Mouse (Mus musculus): ENCODE data around the gene Smyd3.
"Not testable (repeated sequence)": the region's sequence is repeated elsewhere in the genome, so short reads cannot be mapped to it uniquely, and the experiment has no call there.

Smyd3 gene

DNA sequence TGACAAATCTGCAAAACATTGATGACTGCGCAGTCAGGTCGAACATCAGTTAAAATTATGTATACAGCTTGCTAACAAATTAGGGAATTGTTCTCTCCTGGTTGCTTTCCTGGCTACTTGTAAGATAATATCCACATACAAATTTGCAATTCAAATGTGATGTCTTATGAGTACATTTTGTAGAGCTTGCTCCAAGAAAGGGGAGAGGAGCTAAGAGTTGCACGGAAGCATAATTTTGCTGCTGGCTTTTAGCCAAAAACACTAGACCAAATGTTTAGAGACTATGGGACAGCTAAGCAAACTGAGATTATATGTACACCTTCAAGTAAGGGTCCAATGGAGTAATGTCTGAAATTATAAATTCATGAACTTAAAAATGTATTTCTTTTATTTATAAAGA lies 146.7 kb downstream of the Smyd3 start:
- DNase-seq: no peak

DNA sequence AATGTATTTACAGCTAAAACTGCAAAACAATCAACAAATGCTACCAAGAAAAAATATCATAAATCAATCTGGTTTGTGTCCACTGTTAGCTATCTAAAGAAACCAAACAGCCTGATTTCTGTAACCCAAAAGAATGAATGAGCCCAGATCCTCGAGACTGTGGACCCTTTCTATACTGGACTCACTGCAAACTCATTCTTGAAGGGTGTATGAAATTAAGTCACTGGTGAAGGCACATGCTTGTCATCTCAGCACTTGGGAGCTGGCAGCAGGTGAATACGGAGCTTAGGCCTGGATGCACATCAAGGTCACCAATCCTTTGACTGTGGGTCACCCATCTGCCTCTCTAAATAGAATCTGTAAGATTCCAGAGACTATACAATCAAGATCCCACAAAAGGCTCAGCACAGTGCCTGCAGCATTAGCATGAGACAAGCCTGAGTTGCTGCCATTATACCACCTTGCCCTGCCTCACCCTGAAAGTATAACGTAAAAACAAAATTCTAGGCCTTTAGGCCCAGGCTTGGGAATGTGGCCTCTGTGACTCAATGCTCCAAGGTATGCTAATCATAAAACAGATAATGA lies 149.3 kb downstream of the Smyd3 start:
- DNase-seq: no peak

DNA sequence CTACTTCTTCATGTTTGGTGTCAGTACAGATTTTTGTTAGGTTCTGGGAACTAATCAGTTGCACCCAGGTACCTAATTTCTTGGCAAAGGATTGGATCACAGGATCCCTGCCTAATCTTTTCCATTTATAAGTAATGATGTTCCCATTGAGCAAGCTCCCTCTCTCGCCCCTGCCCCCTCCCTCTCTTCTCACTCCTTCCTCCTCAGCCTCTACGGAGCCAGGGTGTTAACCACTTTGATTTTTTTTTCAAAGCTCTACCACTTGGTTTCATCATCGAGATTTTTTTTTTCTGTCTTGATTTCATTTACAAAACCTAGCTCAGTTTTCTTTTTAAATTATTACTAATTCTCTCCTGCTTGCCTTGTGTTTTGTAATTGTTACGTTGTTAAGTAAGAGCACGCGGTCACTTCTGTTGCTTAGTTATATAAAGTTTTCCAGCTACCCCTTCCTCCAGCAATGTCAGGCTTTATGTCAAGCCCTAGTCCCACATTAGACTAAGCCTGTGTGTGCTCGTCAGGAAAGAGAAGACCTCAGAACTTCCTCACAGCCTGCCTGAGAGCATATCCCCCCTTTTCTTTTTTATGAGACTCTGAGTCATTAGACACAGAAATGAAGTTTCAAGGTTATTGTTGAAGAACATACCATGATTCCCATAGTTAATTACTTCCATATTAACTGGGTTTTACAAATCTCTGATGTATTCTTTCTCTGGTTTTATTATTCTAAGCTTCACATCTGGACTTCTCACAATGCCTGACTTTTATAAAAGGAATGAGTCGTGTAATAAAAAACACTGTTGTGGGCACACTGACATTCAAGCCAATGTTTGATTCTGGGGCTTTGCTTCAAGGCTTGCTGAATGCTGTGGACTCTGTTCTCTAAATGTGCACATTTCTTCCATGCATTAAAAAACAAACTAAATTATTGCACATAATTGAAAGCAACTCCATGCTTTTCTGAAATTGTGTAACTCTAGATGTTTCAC lies 156.1 kb downstream of the Smyd3 start:
- no peak for DNase-seq

DNA sequence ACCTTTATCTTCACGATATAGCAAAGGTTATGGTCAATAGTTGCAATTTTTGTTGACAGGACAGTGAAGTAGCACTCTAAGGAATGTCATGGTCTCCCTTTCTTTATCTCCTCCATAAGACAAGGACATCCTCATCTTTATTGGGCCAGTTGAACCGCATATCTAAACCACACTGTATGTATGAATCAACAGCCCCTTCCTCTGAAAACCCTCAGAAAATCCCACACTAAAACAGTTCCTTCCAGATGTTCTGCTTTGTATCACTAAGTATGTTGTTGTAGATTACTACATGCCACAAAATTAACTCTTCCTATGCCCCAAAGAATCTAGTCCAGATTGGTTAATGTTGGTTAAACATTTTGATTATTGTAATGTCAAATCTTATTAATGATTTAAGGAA lies 160.7 kb downstream of the Smyd3 start:
- DNase-seq: no peak

DNA sequence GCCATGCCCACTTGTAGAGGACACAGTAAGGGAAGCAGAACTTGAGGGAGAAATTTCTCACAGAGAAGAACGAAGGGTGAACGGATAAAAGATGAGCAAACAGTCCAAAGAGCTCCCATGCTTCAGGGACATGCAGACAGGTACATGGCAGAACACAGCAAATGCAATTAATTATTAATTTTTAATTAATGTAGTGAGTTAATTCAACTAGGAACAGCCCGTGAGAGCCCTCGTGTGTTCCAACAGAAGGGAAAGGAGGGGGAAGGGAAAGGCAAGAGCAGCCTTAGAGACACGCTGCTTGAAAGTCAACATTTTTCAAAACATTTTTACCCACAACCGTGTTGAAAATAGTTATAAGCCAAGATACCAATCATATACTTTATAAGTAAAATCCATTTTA lies 163.6 kb downstream of the Smyd3 start:
- DNase-seq: no peak

GRCm38 (mm10) chr1:179345318-179345925 lies 172.4 kb downstream of the Smyd3 start:
- DNase-seq: no peak

- DNase-seq: no peak
These were observed 174.4 kb downstream of the Smyd3 start for GRCm38 (mm10) chr1:179343426-179343825.

DNA sequence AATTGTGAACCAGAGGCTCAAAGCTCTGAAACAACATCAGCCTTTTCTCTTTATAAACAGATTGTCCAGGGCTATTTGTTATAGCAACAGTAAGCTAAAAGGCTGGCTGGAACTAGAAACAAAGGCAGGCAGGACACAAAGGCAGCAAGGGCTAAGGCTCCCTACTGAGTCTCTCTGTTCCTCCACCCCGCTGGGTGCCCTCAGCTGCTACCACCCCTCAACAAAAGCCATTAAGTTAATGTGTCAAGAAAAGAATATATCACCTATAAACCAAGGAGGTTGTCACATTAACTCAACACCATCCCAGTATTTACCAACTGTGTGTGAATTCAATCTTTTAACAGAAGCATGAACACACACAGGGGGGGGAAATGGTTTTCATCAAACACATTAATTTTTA lies 176.3 kb downstream of the Smyd3 start:
- no peak for DNase-seq

DNA sequence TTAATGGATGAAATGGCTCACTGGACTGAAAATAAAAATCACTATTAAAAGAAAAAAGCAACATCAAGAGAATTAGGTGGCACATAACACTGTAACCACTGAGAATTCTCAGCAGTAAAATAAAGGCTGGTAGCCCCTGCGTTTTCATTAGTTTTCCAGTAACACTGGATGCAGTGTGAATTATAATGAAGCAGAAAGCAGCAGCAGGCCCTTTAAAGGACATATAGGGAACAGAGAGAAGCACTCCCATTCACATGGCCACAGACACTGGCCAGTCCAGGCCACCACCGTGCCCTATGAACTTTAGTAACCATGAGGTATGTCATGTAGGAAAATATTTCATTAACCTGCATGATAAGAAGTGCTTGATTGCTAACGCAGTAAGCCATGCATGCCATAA lies 178.8 kb downstream of the Smyd3 start:
- DNase-seq: no peak

- no peak for DNase-seq
These were observed 180.3 kb downstream of the Smyd3 start for GRCm38 (mm10) chr1:179337529-179337928.

DNA sequence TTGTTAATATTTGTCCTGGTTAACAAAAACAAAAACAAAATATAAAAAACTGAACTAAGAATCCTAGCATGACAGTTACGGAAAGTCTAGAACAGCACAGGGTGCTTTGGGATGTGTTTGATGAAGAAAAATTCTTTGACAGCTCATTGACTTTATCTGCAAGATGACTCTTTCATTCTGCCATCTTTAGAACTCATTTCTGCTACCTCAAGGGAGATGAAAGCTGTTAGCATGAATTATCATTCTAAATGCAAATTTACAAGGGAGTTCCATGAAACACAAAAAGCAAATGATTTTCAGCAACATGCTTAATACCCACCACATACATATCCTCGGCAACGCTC lies 190.9 kb downstream of the Smyd3 start:
- DNase-seq: no peak

DNA sequence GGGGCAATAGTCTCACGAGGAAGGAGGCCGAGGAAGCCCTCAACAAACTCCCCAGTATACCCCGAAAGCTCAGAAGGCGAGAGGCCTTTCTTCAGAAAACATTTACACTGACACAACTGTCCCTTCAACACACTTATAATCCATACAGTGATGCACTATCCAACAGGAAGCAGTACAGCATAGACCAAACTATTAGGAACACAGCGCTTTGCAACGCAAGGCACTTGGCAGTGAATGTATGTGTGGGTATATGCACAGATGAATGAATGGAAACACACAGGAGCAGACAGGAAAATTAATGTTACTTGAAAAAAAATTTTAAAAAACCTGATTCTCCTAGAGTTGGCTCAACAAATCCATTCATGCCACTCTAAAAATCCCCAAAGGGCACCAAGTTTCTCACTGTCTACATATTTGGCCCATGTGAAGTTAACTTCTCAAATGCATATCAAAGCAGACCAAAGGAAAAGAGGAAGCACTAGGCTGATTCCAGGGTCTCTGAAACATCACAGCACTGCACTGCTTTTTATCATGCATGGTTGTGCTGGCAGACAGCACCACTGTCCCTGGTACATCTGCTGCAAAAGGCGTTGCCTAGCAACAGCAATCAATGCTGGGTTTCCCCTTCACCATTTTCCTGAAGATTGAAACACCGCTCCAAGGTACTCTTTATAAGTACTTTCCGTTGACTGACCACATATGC lies 191.4 kb downstream of the Smyd3 start:
- DNase-seq: no peak

DNA sequence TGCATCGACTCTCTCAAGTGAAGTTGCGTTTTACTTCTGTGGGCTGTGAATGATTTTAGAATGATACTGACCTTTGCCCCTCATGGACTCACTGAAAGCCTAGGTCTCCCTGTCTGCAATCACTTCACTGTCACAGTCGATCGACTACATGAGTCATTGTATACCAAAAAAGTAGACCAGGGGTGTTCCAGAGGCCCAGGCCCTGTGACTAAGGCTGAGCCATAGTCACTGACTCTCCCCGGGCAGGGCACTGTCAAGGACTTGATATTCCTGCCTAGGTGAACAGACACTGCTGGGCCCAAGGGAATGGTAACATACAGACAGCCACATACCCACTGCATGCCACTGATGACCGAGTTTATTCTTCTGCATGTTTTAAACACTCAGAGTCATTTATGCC lies 193.6 kb downstream of the Smyd3 start:
- DNase-seq: no peak

DNA sequence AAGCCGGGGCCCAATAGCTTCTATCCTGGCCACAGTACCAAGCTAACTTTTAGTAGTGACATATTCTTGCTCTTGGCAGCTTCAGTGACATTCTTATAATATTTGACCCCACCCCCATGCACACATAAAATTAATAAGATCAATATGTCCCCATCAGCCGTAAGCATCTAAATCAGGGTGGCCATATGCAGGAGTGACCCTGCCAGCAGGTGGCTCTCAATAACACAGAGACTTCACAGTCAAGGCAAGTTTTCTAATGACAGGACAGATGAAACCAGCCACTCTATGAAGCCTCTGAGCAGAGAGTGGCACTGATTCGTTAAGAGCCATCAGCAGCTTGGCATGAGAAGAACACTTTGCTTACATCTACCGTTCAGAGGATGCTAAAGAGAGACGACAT lies 204.2 kb downstream of the Smyd3 start:
- DNase-seq: no peak

DNA sequence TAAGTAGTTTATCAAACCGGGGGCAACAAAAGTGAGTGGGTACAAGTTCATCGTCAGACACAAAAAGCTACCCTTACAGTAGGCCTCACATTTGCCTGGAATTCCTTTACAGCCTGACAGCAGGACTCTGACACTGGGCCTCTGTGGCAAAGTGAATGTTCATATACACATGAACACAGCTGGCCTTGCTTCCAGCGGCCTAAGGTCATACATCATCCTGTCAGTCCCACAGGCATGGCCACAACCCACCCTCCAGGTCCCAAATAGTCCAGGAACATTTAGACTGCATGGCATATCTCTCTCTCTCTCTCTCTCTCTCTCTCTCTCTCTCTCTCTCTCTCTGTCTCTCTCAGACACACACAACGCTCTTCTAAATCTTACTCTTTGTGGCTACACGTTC lies 208.4 kb downstream of the Smyd3 start:
- no peak for DNase-seq

DNA sequence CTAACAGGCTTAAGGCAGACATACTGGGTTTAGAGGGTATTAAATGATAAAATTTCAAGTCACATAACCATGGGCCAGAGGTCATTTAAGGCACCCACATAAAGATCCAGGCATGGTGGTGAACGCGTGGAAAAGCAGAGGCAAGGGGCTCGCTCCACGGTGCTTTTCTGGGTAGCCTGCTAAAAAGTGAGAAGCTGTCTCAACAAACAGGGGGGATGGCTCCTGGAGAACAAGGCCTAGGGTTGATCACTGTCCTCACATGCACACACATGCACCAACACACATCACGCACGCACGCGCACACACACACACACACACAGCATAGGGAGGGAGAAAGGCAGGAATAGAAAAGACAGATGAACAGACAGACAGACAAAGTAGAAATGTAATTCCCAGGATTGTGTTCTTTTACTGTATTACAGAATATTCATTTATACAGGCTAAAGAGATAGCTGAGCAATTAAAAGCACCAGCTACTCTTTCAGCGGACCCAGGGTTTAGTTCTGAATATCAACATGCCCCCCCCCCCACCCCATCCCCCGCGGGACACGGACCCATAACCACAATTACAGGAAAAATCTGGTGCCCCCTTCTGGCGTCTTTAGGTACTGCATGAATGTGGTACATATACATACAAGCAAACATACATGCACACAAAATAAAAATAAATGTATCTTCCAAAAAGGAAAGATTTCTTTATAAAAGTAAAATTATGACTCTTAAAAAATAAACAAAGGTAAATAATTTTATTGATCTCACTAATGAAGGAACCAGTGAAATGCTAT lies 215.2 kb downstream of the Smyd3 start:
- DNase-seq: peak; percentile 22

DNA sequence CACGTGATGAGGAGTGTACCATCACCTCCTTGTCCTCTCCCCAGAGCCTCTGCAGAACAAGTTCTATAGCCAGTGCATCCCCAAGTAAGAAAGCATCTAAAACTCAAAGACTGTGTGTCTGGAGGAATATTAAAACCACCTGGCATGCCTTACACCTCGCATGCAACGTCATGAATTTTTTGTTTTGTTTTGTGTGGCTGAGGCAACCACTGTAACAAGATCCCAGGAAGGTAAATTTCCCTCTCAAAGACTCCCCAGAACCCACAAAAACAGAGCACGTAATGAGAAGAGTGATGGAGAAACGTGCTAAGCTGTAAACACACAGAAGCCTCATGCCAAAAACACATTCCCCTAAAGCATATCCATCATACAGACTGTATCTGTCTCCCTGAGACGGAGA lies 222.2 kb downstream of the Smyd3 start:
- no peak for DNase-seq

- no peak for DNase-seq
These were observed 224.0 kb downstream of the Smyd3 start for GRCm38 (mm10) chr1:179293772-179294353.

- not testable (repeated sequence) for DNase-seq
These were observed 227.7 kb downstream of the Smyd3 start for GRCm38 (mm10) chr1:179290181-179290580.

- no peak for DNase-seq
These were observed 228.1 kb downstream of the Smyd3 start for GRCm38 (mm10) chr1:179289744-179290143.

DNA sequence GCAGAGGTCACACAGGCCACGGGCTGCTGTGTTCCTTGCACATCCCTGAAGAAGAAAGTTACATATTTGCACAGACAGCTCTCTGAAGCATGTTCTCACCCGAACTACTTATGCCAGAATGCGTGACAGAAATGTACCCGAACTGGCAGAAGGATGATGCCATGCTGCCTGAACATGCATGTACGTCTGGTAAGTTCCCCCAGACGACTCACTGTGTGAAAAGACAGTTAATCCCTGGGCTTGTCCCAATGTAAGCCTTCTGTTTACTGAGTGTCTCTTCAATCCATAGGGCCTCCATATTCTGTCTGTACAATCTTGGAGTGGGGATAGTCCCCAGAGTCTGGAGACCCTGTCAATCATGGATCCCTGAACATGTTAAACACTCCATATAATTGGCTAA lies 231.1 kb downstream of the Smyd3 start:
- DNase-seq: no peak

GRCm38 (mm10) chr1:179282821-179283220 lies 235.0 kb downstream of the Smyd3 start:
- DNase-seq: no peak

Measured in thymus, postnatal 14 days (tissue).